Mouse (Mus musculus): ENCODE results near the gene Myh14. TPM values are rescaled to one million over a fixed set of nuclear protein-coding genes. Genes with fewer than 3 reads are reported as not detected.

The Myh14 gene
- total and polyA plus RNA-seq, 2 experiments from 2014 or later: 1.4 to 2.9 TPM

DNA sequence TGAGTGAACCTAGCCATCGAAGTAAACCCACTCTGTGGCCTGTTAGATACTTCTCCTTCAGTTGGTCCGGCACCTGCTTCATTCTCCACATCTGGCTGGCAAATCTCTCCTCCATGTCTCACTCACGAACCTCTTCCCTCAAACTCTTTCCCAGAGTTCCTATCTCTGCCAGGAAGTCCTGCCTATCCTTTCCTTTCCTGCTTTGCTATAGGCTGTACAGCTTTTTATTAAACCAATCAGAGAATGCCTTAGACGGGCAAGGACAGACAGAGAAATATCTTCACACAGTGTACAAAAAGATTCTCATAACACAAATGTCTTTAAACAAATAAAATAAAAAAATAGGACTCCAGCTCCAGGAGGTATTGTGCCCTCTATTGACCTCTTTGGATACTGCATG is 34.4 kb upstream of the Myh14 start:
- H3K36me3 ChIP-seq (replicated peaks; ENCODE audit: control insufficient read depth, insufficient read depth, low read length): no peaks in the 10 kb centered on the region
- no peak overlapping the region for H3K9ac ChIP-seq (replicated peaks; ENCODE audit: low read depth, low read length)
- H3K27ac ChIP-seq (ENCODE audit: low read depth): no peak overlapping the region
- no peaks in the 10 kb centered on the region for H3K27me3 ChIP-seq (ENCODE audit: control insufficient read depth, insufficient read depth, low read length)
- no peak overlapping the region for H3K4me3 ChIP-seq (ENCODE audit: low read depth, low read length)
- DNase-seq (ENCODE audit: low spot score) (no peak), ATAC-seq (ENCODE audit: insufficient read depth, low read depth) (no peak)
- no peak for TF ChIP-seq CTCF (IDR thresholded peaks at IDR 0.05; ENCODE audit: low read depth)
- TF ChIP-seq EP300 (IDR thresholded peaks at IDR 0.05; ENCODE audit: low read depth): no peak
- 0 out of 2 replicates have a peak, but pooled peaks cover 3% of the 10 kb centered on the region for H3K9me3 ChIP-seq (replicated peaks; ENCODE audit: control insufficient read depth, low read length)
- no peaks in the 10 kb centered on the region for H3K4me1 ChIP-seq (ENCODE audit: control insufficient read depth, insufficient read depth)
- 80% methylated on average over 4 of the region's 4 CpGs for WGBS
- H3K4me2 ChIP-seq (ENCODE audit: low read depth, low read length): no peak overlapping the region

DNA sequence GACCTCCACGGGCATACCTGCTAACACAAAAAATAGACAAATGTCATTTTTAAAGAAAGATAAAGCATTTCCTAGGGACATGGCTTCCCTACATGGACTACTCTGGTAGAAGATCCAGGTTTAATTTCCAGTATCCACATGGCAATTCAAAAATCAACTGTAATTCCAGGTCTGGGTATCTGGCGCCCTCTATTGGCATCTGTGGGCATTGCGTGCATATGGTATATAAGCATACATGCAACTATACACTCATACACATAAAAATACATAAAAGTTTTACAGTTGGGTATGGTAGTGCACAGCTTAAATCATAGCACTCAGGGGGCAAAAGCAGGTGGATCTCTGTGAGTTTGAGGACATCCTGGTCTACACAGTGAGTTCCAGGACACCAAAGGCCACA is 33.7 kb upstream of the Myh14 start:
- no peak overlapping the region for H3K4me3 ChIP-seq (ENCODE audit: low read depth, low read length)
- ATAC-seq (ENCODE audit: insufficient read depth, low read depth) (no peak), DNase-seq (ENCODE audit: low spot score) (no peak)
- H3K27ac ChIP-seq (ENCODE audit: low read depth): no peak overlapping the region
- H3K4me1 ChIP-seq (ENCODE audit: control insufficient read depth, insufficient read depth): no peaks in the 10 kb centered on the region
- no peak overlapping the region for H3K9ac ChIP-seq (replicated peaks; ENCODE audit: low read depth, low read length)
- H3K36me3 ChIP-seq (replicated peaks; ENCODE audit: control insufficient read depth, insufficient read depth, low read length): no peaks in the 10 kb centered on the region
- H3K9me3 ChIP-seq (replicated peaks; ENCODE audit: control insufficient read depth, low read length): 0 out of 2 replicates have a peak, but pooled peaks cover 3% of the 10 kb centered on the region
- TF ChIP-seq EP300 (IDR thresholded peaks at IDR 0.05; ENCODE audit: low read depth) (no peak), CTCF (IDR thresholded peaks at IDR 0.05; ENCODE audit: low read depth) (peak; percentile 52)
- H3K27me3 ChIP-seq (ENCODE audit: control insufficient read depth, insufficient read depth, low read length): no peaks in the 10 kb centered on the region
- WGBS: 53% methylated on average over 3 of the region's 3 CpGs
- no peak overlapping the region for H3K4me2 ChIP-seq (ENCODE audit: low read depth, low read length)

DNA sequence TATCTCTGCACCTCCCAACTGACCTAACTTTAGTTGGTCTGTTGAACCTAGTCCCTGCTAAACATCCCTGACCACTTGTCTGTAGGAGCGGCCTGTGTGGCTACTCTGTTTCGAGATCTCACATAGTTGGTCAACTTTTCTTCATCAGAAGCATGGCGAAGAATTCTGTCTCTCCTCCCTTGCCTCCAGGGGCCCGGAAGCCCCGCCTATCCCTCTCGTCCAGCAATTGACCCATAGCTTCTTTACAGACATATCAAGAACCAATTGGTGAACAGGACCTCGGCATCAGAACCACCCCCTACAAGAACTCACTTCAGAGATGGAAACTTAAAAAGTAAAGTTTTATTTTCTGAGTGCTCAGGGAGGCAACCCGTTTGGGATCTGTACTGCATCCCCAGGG is 32.3 kb upstream of the Myh14 start:
- no peaks in the 10 kb centered on the region for H3K27me3 ChIP-seq (ENCODE audit: control insufficient read depth, insufficient read depth, low read length)
- no peak for ATAC-seq (ENCODE audit: insufficient read depth, low read depth)
- TF ChIP-seq CTCF (IDR thresholded peaks at IDR 0.05; ENCODE audit: low read depth): no peak
- no peak overlapping the region for H3K27ac ChIP-seq (ENCODE audit: low read depth)
- DNase-seq (ENCODE audit: low spot score): no peak
- H3K4me1 ChIP-seq (ENCODE audit: control insufficient read depth, insufficient read depth): no peaks in the 10 kb centered on the region
- WGBS: 64% methylated on average over 8 of the region's 8 CpGs
- 0 out of 2 replicates have a peak, but pooled peaks cover 3% of the 10 kb centered on the region for H3K9me3 ChIP-seq (replicated peaks; ENCODE audit: control insufficient read depth, low read length)
- H3K4me3 ChIP-seq (ENCODE audit: low read depth, low read length): no peak overlapping the region
- H3K4me2 ChIP-seq (ENCODE audit: low read depth, low read length): no peak overlapping the region
- H3K36me3 ChIP-seq (replicated peaks; ENCODE audit: control insufficient read depth, insufficient read depth, low read length): no peaks in the 10 kb centered on the region
- H3K9ac ChIP-seq (replicated peaks; ENCODE audit: low read depth, low read length): no peak overlapping the region

DNA sequence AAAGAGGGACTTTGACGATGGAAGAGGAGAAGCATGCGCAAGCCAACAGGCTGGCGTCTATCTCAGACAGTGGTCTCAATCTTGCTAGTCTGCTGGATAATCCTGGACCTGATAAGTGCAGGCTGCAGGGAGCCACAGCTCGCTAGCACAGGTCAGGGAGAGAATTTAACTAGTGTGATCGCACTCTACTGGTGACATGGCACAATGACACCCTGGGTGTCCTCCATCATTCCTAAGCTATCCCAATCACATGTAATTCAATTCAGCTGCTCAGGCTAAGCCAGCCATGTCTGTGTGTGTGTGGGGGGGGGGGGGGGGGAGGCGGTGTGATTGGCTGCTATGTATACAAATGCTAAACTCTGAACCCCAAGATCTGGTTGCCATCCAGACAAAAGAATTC is 31.3 kb upstream of the Myh14 start:
- peak; percentile 34 for DNase-seq (ENCODE audit: low spot score)
- no peak overlapping the region for H3K27ac ChIP-seq (ENCODE audit: low read depth)

DNA sequence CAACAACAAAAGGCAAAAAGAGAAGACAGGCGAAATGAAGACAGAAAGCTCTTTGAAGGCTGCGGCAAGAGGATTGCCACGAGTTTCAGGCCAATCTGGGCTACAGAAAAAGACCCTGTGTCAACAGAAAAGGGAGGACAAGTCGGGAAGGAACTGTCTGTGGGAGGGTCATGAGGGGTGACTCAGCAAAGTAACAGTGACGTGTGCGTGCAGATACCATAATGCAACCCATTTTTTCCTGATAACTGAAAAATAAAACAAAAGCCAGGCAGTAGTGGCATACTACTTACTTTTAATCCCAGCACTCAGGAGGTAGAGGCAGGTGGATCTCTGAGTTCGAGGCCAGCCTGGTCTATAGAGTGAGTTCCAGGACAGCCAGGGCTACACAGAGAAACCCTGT is 27.3 kb upstream of the Myh14 start:
- ATAC-seq (ENCODE audit: insufficient read depth, low read depth) (no peak), DNase-seq (ENCODE audit: low spot score) (no peak)
- Histone ChIP-seq H3K9ac (replicated peaks; ENCODE audit: low read depth, low read length) (no peak overlapping the region), H3K4me3 (ENCODE audit: low read depth, low read length) (no peak overlapping the region), H3K9me3 (replicated peaks; ENCODE audit: control insufficient read depth, low read length) (no peaks in the 10 kb centered on the region), H3K27ac (ENCODE audit: low read depth) (no peak overlapping the region), H3K36me3 (replicated peaks; ENCODE audit: control insufficient read depth, insufficient read depth, low read length) (no peaks in the 10 kb centered on the region), H3K27me3 (ENCODE audit: control insufficient read depth, insufficient read depth, low read length) (no peaks in the 10 kb centered on the region), H3K4me2 (ENCODE audit: low read depth, low read length) (no peak overlapping the region), H3K4me1 (ENCODE audit: control insufficient read depth, insufficient read depth) (0 out of 2 replicates have a peak, but pooled peaks cover 9% of the 10 kb centered on the region)
- WGBS: 53% methylated on average over 7 of the region's 7 CpGs
- TF ChIP-seq CTCF (IDR thresholded peaks at IDR 0.05; ENCODE audit: low read depth) (no peak), EP300 (IDR thresholded peaks at IDR 0.05; ENCODE audit: low read depth) (no peak)

More for the DNA sequence above, 31.3 kb upstream of the Myh14 start:
- WGBS: 5% methylated on average over 6 of the region's 6 CpGs
- Histone ChIP-seq H3K9me3 (replicated peaks; ENCODE audit: control insufficient read depth, low read length) (0 out of 2 replicates have a peak, but pooled peaks cover 3% of the 10 kb centered on the region), H3K4me3 (ENCODE audit: low read depth, low read length) (no peak overlapping the region), H3K36me3 (replicated peaks; ENCODE audit: control insufficient read depth, insufficient read depth, low read length) (no peaks in the 10 kb centered on the region), H3K4me2 (ENCODE audit: low read depth, low read length) (no peak overlapping the region), H3K4me1 (ENCODE audit: control insufficient read depth, insufficient read depth) (0 out of 2 replicates have a peak, but pooled peaks cover 6% of the 10 kb centered on the region), H3K27me3 (ENCODE audit: control insufficient read depth, insufficient read depth, low read length) (no peaks in the 10 kb centered on the region), H3K9ac (replicated peaks; ENCODE audit: low read depth, low read length) (no peak overlapping the region)
- ATAC-seq (ENCODE audit: insufficient read depth, low read depth): peak; percentile 40; the same call in 1 of the 2 replicates
- TF ChIP-seq CTCF (IDR thresholded peaks at IDR 0.05; ENCODE audit: low read depth): peak; percentile 62
- TF ChIP-seq EP300 (IDR thresholded peaks at IDR 0.05; ENCODE audit: low read depth): no peak

DNA sequence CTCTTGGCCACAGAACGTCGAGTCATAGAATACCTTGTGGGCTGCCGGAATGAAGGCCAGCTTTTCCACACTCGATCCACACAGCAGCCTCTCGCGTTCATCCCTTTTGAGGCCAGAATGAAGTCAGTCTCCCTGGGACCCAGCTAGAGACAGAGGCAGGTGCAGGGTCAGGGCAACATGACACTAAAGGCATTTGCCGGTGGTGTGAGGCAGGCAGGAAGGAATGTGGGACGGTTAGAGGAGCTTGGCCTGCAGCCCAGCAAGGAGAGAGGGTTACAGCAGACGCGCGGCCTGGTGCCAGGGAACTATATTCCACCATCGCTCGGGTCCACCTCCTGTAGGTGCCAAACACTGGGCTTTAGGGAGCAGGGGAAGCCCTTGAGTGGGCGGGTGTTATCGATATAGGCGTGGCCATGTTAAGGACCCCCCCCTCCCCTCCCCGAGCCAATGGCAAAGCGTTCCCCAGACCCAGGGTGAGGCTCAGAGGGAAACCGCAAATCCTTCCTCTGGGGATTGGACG is 26.6 kb upstream of the Myh14 start:
- H3K4me1 ChIP-seq (ENCODE audit: control insufficient read depth, insufficient read depth): 0 out of 2 replicates have a peak, but pooled peaks cover 9% of the 10 kb centered on the region
- no peak overlapping the region for H3K4me3 ChIP-seq (ENCODE audit: low read depth, low read length)
- TF ChIP-seq EP300 (IDR thresholded peaks at IDR 0.05; ENCODE audit: low read depth): no peak
- TF ChIP-seq CTCF (IDR thresholded peaks at IDR 0.05; ENCODE audit: low read depth): no peak
- H3K9ac ChIP-seq (replicated peaks; ENCODE audit: low read depth, low read length): no peak overlapping the region
- WGBS: 6% methylated on average over 20 of the region's 20 CpGs
- DNase-seq (ENCODE audit: low spot score) (peak; percentile 81), ATAC-seq (ENCODE audit: insufficient read depth, low read depth) (peak; percentile 91)
- H3K27me3 ChIP-seq (ENCODE audit: control insufficient read depth, insufficient read depth, low read length): no peaks in the 10 kb centered on the region
- no peaks in the 10 kb centered on the region for H3K9me3 ChIP-seq (replicated peaks; ENCODE audit: control insufficient read depth, low read length)
- H3K27ac ChIP-seq (ENCODE audit: low read depth): peak overlapping the region; percentile 81
- peak overlapping the region; percentile 6; the same call in 1 of the 2 replicates for H3K4me2 ChIP-seq (ENCODE audit: low read depth, low read length)
- no peaks in the 10 kb centered on the region for H3K36me3 ChIP-seq (replicated peaks; ENCODE audit: control insufficient read depth, insufficient read depth, low read length)

All from heart, postnatal 0 days (tissue).